Mouse (Mus musculus) adrenal gland, postnatal 4 days (tissue): Measurements from ENCODE around the gene Prpf38b. TPM values are rescaled to one million over a fixed set of nuclear protein-coding genes. Genes with fewer than 3 reads are reported as not detected.
"Not testable (repeated sequence)": the region's sequence is repeated elsewhere in the genome, so short reads cannot be mapped to it uniquely, and the experiment has no call there.

Source experiments
- DNase-seq, 2 experiments: peaks; one replicate each; pipeline ENCODE4 v3.0.0; 2021 to 2022; ENCODE audit warnings: low spot score in 2 of 2, mixed read lengths in 2 of 2
- total RNA-seq, 2 experiments: library from RNA; stranded (reverse); gene quantifications; 2 replicates each; pipeline ENCODE4 v1.2.3; 2021

Prpf38b gene
- total RNA-seq, 2 experiments from 2014 or later, result 80.4 to 83.0 TPM

- not testable (repeated sequence) for DNase-seq
These were observed 49.2 kb downstream of the Prpf38b start for GRCm38 (mm10) chr3:108862282-108862681.

DNA sequence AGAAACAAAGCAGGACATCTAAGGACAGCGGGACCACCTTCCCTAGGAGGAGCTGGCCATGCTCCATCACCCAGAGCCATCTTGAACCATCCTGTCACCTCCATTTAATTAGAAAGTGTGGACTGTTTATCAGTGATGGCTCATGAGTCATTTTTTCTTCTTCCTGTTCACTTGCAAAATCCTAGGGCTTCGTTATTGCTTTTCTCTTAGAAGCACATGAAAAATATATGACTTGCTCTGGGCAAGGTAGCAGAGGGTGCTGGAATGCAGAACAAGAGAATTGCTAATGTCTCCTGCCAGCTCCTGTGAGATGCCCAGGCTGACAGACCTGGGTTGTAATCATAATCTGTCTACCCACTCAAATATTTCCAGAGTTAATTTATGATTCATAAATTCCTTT, 50.7 kb downstream of the Prpf38b start:
- DNase-seq, result no peak

DNA sequence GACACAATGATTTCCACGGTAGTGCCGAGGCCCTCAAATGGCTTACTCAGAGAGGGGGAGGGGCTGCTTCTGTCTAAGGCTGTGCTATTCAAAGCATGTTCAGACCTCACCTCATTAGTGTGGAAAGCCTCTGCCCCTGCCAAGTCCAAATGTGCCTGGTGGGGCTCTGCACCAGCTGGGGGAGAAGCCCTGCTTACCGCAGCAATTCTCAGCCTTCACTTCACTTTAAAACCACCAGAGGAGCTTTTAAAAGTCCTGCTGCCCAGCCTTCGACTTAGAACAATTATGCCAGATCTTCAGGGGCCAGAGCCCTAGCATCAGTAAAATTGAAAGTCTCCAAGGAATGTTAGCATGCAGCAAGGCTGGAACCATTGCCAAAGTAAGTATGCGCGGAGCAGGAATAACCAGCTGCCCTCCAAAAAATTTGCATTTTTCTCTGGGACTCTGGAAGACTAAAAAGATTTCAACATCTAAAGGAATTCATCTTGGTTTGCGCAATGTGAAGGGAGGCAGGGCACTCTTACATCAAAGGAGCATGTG, 53.2 kb downstream of the Prpf38b start:
- no peak for DNase-seq

GRCm38 (mm10) chr3:108857714-108858113, 53.8 kb downstream of the Prpf38b start:
- DNase-seq, result no peak

DNA sequence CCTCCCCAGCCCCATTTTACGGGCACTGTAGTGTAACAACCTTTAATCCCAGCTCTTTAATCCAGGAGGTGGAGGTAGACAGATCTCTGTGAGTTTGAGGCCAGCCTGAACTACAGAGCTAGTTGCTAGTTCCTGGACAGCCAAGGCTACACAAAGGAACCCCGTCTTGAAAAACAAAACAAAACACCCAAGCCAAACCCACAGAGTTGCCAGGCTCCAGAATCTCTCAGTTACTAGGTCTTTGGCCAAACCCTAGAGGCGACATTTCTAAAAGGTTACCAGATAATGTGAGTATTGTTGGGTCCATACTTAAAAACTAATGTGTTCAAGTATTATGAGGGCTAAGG, 54.4 kb downstream of the Prpf38b start:
- no peak for DNase-seq

DNA sequence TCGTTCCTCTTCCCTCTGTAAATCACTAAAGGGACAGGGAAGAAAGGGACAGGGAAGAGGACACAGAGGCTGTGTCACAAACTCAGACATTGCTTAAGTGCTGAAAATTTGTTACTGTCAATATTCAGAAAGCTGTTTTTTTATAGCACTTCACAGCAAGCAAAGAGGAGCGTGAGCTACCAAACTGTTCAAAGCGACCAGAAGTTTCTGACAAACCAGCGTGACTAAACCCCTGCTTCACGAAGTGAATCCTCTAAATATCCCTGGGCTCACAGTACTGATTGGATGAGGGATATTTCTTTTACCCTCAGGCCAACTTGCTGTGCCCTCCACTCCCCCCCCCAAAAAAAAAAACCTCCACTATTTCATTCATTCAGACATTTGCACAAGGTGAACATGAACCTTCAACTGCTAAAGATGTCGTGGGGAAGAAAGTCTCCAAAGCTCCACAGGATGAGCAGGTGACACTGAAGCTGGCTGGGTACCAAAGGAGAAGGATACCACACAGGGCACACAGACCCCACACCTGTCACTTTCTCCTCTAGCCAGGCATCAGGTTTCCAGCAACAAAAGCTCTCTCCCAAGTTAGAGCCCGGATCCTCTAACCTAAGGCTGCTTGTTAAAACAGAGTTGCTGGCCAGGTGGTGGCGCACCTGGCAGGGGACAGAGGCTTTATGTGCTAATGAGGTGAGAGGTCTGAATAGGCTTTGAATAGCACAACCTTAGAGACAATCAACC, 55.0 kb downstream of the Prpf38b start:
- DNase-seq, result no peak

- peak; percentile 18 to 46 for DNase-seq
These were observed 55.7 kb downstream of the Prpf38b start for GRCm38 (mm10) chr3:108855864-108856263.

- peak in 1 of 2 experiments; percentile 32 for DNase-seq
These were observed 56.2 kb downstream of the Prpf38b start for GRCm38 (mm10) chr3:108855371-108855770.

- no peak for DNase-seq
These were observed 58.3 kb downstream of the Prpf38b start for GRCm38 (mm10) chr3:108853266-108853665.

Other genes with a start within 250 kb of the Prpf38b start
- 10 to 100 TPM; 18.4 to 24.6 TPM for gene Gpsm2, start 189.4 kb downstream of the Prpf38b start, total RNA-seq
- under 1 TPM in 1 of 2 experiments, not detected in 1; 0.08 TPM for gene Aknad1, start 172.1 kb downstream of the Prpf38b start, total RNA-seq
- gene Stxbp3, start 71.2 kb downstream of the Prpf38b start, total RNA-seq, result 10 to 100 TPM; 48.6 to 51.5 TPM
- 1 to 10 TPM; 1.5 to 1.7 TPM for gene Fndc7, start 21.7 kb downstream of the Prpf38b start, total RNA-seq
- under 1 TPM in 1 of 2 experiments, not detected in 1; 0.20 TPM for gene Henmt1, start 28.1 kb upstream of the Prpf38b start, total RNA-seq
- not detected for gene Gm9857, start 28.7 kb upstream of the Prpf38b start, total RNA-seq
- 10 to 100 TPM; 20.7 to 22.7 TPM for gene Fam102b, start 115.9 kb upstream of the Prpf38b start, total RNA-seq
- gene Slc25a54, start 168.7 kb upstream of the Prpf38b start, total RNA-seq, result not detected
- gene Slc25a24, start 211.4 kb upstream of the Prpf38b start, total RNA-seq, result 10 to 100 TPM; 34.7 to 35.6 TPM